ENCODE assay signal across 9 mouse cellular contexts in genomic region chr12:79890887-79891286, GRCm38 (mm10).
DNase-seq lines count a peak whose midpoint lies in the region; ATAC-seq lines count a peak whose summit lies in the region.
"Had no signal": no experiment of that assay in that cellular context is flagged by ENCODE, and none has a peak within 500 bp of the region (broad histone marks: within the 10 kb centered on the region; RNA-seq: fewer than 3 reads in every experiment).

No protein-coding gene starts in this region.

- no peaks in the 10 kb centered on the region for H3K36me3 ChIP-seq in midbrain, embryonic 14.5 days (ENCODE audit: control insufficient read depth, insufficient read depth, low read length)
- H3K36me3 ChIP-seq: liver, embryonic 13.5 days had no signal

- WGBS in midbrain, embryonic 14.5 days, result 38% methylated on average over 4 of the region's 4 CpGs

- no peak overlapping the region for H3K9ac ChIP-seq in midbrain, embryonic 14.5 days (replicated peaks; ENCODE audit: low read length)
- H3K9ac ChIP-seq: liver, embryonic 13.5 days had no signal

- no peak overlapping the region for H3K4me3 ChIP-seq in midbrain, embryonic 14.5 days (replicated peaks; ENCODE audit: low read depth, low read length)
- H3K4me3 ChIP-seq: liver, embryonic 13.5 days had no signal

- H3K4me1 ChIP-seq in midbrain, embryonic 14.5 days (ENCODE audit: control insufficient read depth, insufficient read depth, low read length), result peaks cover 12% of the 10 kb centered on the region
- H3K4me1 ChIP-seq: liver, embryonic 13.5 days had no signal

- ATAC-seq in midbrain, embryonic 14.5 days (ENCODE audit: low FRiP score, low TSS enrichment), result no peak

- H3K9me3 ChIP-seq in midbrain, embryonic 14.5 days (ENCODE audit: control insufficient read depth, low read length), result no peaks in the 10 kb centered on the region
- H3K9me3 ChIP-seq: liver, embryonic 13.5 days had no signal

- H3K4me2 ChIP-seq in midbrain, embryonic 14.5 days (ENCODE audit: low read length), result no peak overlapping the region
- H3K4me2 ChIP-seq: liver, embryonic 13.5 days had no signal

- no peak overlapping the region for H3K27ac ChIP-seq in midbrain, embryonic 14.5 days (replicated peaks; ENCODE audit: low read depth, low read length)
- H3K27ac ChIP-seq: liver, embryonic 13.5 days had no signal

- H3K27me3 ChIP-seq in midbrain, embryonic 14.5 days (ENCODE audit: control insufficient read depth, insufficient read depth, low read length), result no peaks in the 10 kb centered on the region
- H3K27me3 ChIP-seq: liver, embryonic 13.5 days had no signal

- DNase-seq in gastrocnemius, adult 18-20 months (ENCODE audit: low spot score), result peak; percentile 34
- no peak for DNase-seq in gastrocnemius, postnatal 10 days
- peak; percentile 65 to 77 for DNase-seq in urinary bladder, postnatal 36 days (ENCODE audit: low spot score in 2 of 2)
- DNase-seq in urinary bladder, postnatal 4 days (ENCODE audit: low spot score in 2 of 2), result no peak
- peak; percentile 52 to 66 for DNase-seq in kidney, postnatal 4 days
- no peak for DNase-seq in frontal cortex, postnatal 25 days (ENCODE audit: low spot score in 2 of 2)
- no peak for DNase-seq in c-Kit-positive CD71-positive TER-119-positive erythroid progenitor cells, embryonic 14.5 days (ENCODE audit: low spot score)
- no peak for DNase-seq in midbrain, embryonic 14.5 days
- DNase-seq: liver, embryonic 13.5 days had no signal

Comparison
In these comparisons a context has a peak if more than half of its experiments do, and no peak if none do; other contexts are left out.
1. DNase-seq: peak in gastrocnemius, adult 18-20 months (single experiment), urinary bladder, postnatal 36 days (2 of 2) and kidney, postnatal 4 days (2 of 2); none in gastrocnemius, postnatal 10 days (single experiment), urinary bladder, postnatal 4 days (0 of 2), frontal cortex, postnatal 25 days (0 of 2), c-Kit-positive CD71-positive TER-119-positive erythroid progenitor cells, embryonic 14.5 days (single experiment) and midbrain, embryonic 14.5 days (single experiment).